Mouse (Mus musculus) midbrain, embryonic 14.5 days (tissue): ENCODE measurements around the gene Hist1h2bp. TPM values are rescaled to one million over a fixed set of nuclear protein-coding genes. Genes with fewer than 3 reads are reported as not detected.
"Not testable (repeated sequence)": the region's sequence is repeated elsewhere in the genome, so short reads cannot be mapped to it uniquely, and the experiment has no call there.

Experiments used
- ATAC-seq: fragments of 200-750 bp; cut with Nextera tagmentation; 2 replicates; pipeline ENCODE4 v1.8.0; 2017; ENCODE audit warnings: moderate number of reproducible peaks, moderate library complexity; ENCODE audit not compliant: low FRiP score, low TSS enrichment
- DNase-seq: peaks from one replicate; pipeline ENCODE4 v3.0.0-alpha.2; 2015
- H3K27ac ChIP-seq: fragments of 300-500 bp; sonication (generic); replicated peaks from 2 replicates; pipeline ENCODE4 v1.5.1; 2014; ENCODE audit warnings: mild to moderate bottlenecking, low read depth, low read length, moderate library complexity
- H3K27me3 ChIP-seq: fragments of 300-500 bp; sonication (generic); 2 replicates; pipeline ENCODE4 v1.6.1; 2014; ENCODE audit warnings: low read length, control low read depth, mixed read lengths; ENCODE audit not compliant: control insufficient read depth, insufficient read depth
- H3K36me3 ChIP-seq: fragments of 300-500 bp; sonication (generic); 2 replicates; pipeline ENCODE4 v1.6.1; 2014; ENCODE audit warnings: low read length, control low read depth; ENCODE audit not compliant: control insufficient read depth, insufficient read depth
- H3K4me1 ChIP-seq: fragments of 300-500 bp; sonication (generic); 2 replicates; pipeline ENCODE4 v1.6.1; 2014; ENCODE audit warnings: mild to moderate bottlenecking, antibody characterized with exemption, low read length, control low read depth; ENCODE audit not compliant: control insufficient read depth, insufficient read depth
- H3K4me2 ChIP-seq: fragments of 300-500 bp; sonication (generic); 2 replicates; pipeline ENCODE4 v1.6.1; 2014; ENCODE audit warnings: mild to moderate bottlenecking, low read length, moderate library complexity
- H3K4me3 ChIP-seq: fragments of 300-500 bp; sonication (generic); replicated peaks from 2 replicates; pipeline ENCODE4 v1.5.1; 2014; ENCODE audit warnings: low read depth, low read length
- H3K9ac ChIP-seq: fragments of 300-500 bp; sonication (generic); replicated peaks from 2 replicates; pipeline ENCODE4 v1.6.1; 2014; ENCODE audit warnings: mild to moderate bottlenecking, low read length, moderate library complexity
- H3K9me3 ChIP-seq: fragments of 300-500 bp; sonication (generic); 2 replicates; pipeline ENCODE4 v1.6.1; 2016; ENCODE audit warnings: low read length, control low read depth, mixed read lengths; ENCODE audit not compliant: control insufficient read depth
- WGBS: fragments of 180-500 bp; shearing (Covaris S2); extraction: QIAGEN DNeasy Blood & Tissue Kit; methylation state at CpG from one replicate; pipeline ENCODE4 v1.1.7; 2014; 5-methylcytosine and 5-hydroxymethylcytosine counted together
- polyA plus RNA-seq: library from polyadenylated mRNA; unstranded; fragments of >200 nt; fragmentation: Nextera tagmentation; extraction: Ambion mirVana; gene quantifications from 2 replicates; pipeline ENCODE4 v1.2.1, GENCODE M21; 2014

The Hist1h2bp gene
- polyA plus RNA-seq, 1 experiment from 2014 or later, result not detected

DNA sequence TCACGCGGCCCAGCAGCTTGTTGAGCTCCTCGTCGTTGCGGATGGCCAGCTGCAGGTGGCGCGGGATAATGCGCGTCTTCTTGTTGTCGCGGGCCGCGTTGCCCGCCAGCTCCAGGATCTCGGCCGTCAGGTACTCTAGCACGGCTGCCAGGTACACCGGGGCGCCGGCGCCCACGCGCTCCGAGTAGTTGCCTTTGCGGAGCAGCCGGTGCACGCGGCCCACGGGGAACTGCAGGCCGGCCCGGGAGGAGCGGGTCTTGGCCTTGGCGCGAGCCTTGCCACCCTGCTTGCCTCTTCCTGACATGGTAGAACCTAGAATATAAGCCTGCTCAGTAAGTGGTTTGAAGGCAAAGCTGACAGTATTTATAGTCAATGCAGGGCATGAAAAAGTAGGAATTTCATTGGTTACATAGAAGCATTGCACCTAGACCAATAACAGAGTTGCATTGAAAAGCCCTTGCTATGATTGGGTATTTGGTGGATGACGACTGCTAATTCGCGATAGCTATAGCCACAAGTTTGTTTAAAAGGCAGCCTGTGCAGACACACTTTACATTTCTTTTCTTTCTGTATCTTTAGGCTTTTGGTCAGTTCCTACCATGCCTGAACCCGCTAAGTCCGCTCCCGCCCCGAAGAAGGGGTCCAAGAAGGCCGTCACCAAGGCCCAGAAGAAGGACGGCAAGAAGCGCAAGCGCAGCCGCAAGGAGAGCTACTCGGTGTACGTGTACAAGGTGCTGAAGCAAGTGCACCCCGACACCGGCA lies 33.6 kb upstream of the Hist1h2bp start, which contains the start of the genes Hist1h2ak and Hist1h2bn:
TSS of gene Hist1h2ak (minus strand) at position 304 of the 762 bp plus-strand sequence.
TSS of gene Hist1h2bn (plus strand) at position 600 of the 762 bp plus-strand sequence.
- under 1% methylated on average over 46 of the region's 50 CpGs for whole genome bisulfite sequencing
- H3K9me3 ChIP-seq, result not testable (repeated sequence)

DNA sequence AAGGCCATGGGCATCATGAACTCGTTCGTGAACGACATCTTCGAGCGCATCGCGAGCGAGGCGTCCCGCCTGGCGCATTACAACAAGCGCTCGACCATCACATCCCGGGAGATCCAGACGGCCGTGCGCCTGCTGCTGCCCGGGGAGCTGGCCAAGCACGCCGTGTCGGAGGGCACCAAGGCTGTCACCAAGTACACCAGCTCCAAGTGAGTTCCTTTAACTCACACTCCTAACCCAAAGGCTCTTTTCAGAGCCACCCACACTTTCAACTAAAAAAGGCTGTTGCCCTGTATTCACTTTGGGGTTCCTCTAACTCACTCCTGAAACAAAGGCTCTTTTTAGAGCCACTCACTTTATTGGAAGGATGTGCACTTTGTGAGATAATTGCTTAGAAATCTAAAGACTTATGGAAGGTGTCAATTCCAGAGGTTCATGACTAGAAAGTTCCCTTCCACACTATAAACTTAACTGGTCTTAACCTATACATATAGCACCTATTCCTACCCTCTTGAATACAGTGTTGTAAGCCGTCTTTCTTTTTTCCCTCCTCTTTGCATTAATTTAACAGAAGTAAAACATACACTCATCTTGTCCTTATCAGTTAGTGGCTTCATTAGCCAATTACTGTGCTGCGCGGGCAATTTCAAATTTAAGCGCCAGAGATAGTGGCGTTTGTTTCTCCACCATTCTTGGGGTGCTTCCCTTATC lies 32.8 kb upstream of the Hist1h2bp start:
- peak overlapping the region; percentile 74 for H3K4me2 ChIP-seq
- WGBS, result 0% methylated on average over 20 of the region's 26 CpGs
- peak overlapping the region; percentile 24; the same call in 1 of the 2 replicates for H3K9ac ChIP-seq
- peak overlapping the region; percentile 87 for H3K27ac ChIP-seq
- peak; percentile 69 for DNase-seq
- H3K4me1 ChIP-seq, result peaks cover 18% of the 10 kb centered on the region
- not testable (repeated sequence) for H3K9me3 ChIP-seq, H3K27me3 ChIP-seq, H3K36me3 ChIP-seq, ATAC-seq
- peak overlapping the region; percentile 40 for H3K4me3 ChIP-seq

More for the DNA sequence above, 33.6 kb upstream of the Hist1h2bp start, which contains the start of the genes Hist1h2ak and Hist1h2bn:
- Histone ChIP-seq H3K4me1 (peaks cover 25% of the 10 kb centered on the region), H3K4me2 (peak within 1 kb of the TSS; percentile 74), H3K9ac (peak within 1 kb of the TSS; percentile 46; the same call in 1 of the 2 replicates), H3K27ac (peak within 1 kb of the TSS; percentile 87), H3K4me3 (peak within 1 kb of the TSS; percentile 40)
- DNase-seq, result peak; percentile 92
- peak; percentile 94 for ATAC-seq
- not testable (repeated sequence) for H3K36me3 ChIP-seq, H3K27me3 ChIP-seq

DNA sequence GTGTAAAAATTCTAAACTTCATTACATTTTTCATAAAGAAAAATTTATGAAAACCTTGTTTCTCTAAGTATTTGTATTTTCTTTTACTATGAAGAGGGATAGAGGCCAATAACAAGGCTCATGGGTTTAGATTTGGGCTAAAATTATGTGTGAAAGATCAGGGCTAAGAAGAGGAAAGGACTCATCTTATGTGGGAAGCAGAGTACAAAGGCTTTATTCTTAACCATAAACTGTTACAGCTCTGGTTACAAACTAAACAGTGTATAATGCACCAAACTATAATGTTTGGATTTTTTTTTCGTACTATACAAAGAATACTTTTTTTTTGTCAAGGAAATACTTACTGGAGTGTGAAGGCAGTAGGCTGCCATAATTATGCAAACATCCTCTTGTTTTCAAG lies 31.6 kb upstream of the Hist1h2bp start:
- 61% methylated on average over 1 of the region's 1 CpGs for WGBS
- no peak overlapping the region for H3K4me3 ChIP-seq
- no peaks in the 10 kb centered on the region for H3K36me3 ChIP-seq
- ATAC-seq (no peak), DNase-seq (no peak)
- H3K27ac ChIP-seq, result no peak overlapping the region
- no peaks in the 10 kb centered on the region for H3K9me3 ChIP-seq
- no peak overlapping the region for H3K4me2 ChIP-seq
- H3K4me1 ChIP-seq, result peaks cover 14% of the 10 kb centered on the region
- no peak overlapping the region for H3K9ac ChIP-seq
- H3K27me3 ChIP-seq, result no peaks in the 10 kb centered on the region

DNA sequence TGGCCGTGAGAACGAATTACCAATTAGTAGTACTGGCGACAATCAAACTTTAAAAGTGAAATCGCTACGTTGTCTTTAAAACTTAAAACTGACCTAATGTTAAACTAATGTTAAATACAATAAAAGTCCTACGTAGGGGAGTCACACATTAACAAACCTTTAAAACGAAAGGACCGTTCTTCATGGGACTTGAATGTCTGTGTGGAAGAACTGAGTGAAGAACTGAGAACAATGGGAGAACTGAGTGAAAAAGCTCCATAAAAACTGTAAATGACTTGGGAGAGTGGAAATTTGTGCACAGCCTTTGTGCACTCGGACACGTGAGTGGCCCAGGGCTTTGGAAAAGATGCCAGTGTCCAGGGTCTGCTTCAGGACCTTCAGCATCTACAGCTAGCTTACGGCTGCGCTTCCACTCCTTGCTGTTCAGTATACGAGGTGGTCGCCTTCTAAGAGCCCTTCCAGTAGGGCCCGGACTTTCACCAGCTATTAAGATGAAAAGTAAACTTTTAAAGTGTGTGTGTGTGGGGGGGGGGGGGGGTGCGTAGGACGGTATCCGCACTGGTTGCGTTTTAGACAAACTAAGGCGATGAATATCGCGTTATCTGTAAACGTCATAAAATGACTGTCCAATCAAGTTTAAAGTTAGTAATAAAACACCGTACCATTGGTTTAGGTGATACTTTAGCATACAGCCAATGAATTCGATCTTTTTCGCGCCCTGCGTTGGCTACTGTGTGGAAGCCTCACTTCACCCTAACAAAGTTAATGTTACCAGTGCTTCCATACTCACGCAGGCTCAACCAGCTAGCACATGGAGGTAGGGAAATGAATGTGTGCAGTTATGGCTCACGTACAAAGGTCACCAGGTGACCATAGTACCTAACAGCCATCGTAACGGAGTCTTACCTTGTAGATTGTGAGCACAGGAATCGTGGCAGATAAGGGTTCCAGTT lies 8.2 kb upstream of the Hist1h2bp start:
- Histone ChIP-seq H3K4me2 (peak overlapping the region; percentile 82), H3K36me3 (no peaks in the 10 kb centered on the region), H3K4me3 (peak overlapping the region; percentile 48), H3K9ac (peak overlapping the region; percentile 48; the same call in 1 of the 2 replicates), H3K9me3 (no peaks in the 10 kb centered on the region), H3K27me3 (no peaks in the 10 kb centered on the region), H3K4me1 (peaks cover 19% of the 10 kb centered on the region), H3K27ac (peak overlapping the region; percentile 63)
- DNase-seq (peak; percentile 96), ATAC-seq (peak; percentile 92)
- WGBS, result 4% methylated on average over 33 of the region's 33 CpGs

DNA sequence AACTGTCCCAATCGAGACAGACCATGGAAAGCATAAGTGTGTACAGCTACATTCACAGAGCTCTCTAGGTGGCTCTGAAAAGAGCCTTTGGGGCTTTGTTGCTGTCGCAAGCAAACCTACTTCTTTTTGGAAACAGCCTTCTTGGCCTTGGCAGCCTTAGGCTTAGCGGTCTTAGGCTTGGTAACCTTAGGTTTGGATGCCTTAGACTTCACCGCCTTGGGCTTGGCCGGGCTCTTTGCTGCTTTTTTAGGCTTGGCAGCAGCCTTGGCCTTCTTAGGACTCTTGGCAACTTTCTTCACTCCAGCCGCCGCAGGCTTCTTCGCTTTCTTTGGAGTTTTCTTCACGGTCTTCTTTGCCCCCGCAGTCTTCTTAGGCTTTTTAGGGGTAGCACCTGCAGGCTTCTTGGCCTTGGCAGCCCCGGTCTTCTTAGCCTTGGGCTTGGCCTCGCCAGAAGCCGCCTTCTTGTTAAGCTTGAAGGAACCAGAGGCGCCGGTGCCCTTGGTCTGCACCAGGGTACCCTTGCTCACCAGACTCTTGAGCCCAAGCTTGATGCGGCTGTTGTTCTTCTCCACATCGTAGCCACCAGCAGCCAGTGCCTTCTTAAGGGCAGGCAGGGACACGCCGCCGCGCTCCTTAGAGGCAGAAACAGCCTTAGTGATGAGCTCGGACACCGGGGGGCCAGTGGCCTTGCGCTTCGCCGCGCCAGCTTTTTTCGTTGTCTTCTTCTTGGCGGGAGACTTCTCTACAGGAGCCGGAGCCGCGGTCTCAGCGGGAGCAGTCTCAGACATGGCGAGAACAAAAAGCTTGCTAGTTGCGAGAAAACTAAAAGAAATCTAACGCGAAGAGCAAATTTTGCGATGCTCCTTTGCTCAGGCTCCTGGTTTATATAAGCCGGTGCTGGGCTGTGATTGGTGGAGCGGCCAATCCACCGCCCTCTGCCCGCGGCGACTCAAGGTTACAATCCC lies 7.2 kb upstream of the Hist1h2bp start, which contains the start of gene Hist1h1b:
TSS of gene Hist1h1b (minus strand) at position 859 of the 965 bp plus-strand sequence.
- H3K4me3 ChIP-seq, result peak within 1 kb of the TSS; percentile 48
- H3K9ac ChIP-seq, result peak within 1 kb of the TSS; percentile 48
- WGBS, result under 1% methylated on average over 44 of the region's 44 CpGs
- H3K27ac ChIP-seq, result peak within 1 kb of the TSS; percentile 62
- peak within 1 kb of the TSS; percentile 82 for H3K4me2 ChIP-seq
- H3K27me3 ChIP-seq, result no peaks in the 10 kb centered on the region
- no peaks in the 10 kb centered on the region for H3K9me3 ChIP-seq
- peak; percentile 70 for DNase-seq
- H3K4me1 ChIP-seq, result peaks cover 19% of the 10 kb centered on the region
- H3K36me3 ChIP-seq, result no peaks in the 10 kb centered on the region
- ATAC-seq, result no peak

DNA sequence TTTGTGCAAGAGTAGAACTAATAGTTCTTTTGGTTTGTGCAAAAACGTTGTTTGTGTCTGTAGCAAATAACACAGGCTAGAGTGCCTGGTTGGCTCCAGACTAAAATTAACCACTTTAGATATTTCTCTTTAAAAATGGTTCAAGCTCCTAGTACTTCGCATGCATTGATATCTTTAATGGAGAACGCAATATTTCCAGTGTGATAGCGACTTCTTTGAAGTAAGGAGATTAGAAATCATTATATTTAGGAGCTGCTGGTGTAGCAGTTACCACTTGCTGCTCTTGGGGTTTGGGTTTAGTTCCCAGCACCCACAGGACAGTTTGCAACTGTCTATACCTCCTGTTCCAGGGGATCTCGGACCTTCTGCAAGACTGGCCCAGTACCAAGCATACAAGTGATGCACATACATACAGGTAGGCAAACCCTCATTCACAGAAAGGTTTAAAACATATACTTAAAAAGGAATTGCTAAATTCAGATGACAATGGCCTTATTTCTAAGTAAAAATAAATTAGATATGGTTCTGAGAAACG lies 6.2 kb upstream of the Hist1h2bp start:
- no peaks in the 10 kb centered on the region for H3K9me3 ChIP-seq
- no peak overlapping the region for H3K27ac ChIP-seq
- H3K4me2 ChIP-seq, result peak overlapping the region; percentile 82
- H3K9ac ChIP-seq, result no peak overlapping the region; the same call in 1 of the 2 replicates
- H3K36me3 ChIP-seq, result no peaks in the 10 kb centered on the region
- 42% methylated on average over 6 of the region's 6 CpGs for whole genome bisulfite sequencing
- H3K4me1 ChIP-seq, result peaks cover 22% of the 10 kb centered on the region
- no peak for ATAC-seq
- no peaks in the 10 kb centered on the region for H3K27me3 ChIP-seq
- H3K4me3 ChIP-seq, result no peak overlapping the region; the same call in 1 of the 2 replicates
- no peak for DNase-seq

DNA sequence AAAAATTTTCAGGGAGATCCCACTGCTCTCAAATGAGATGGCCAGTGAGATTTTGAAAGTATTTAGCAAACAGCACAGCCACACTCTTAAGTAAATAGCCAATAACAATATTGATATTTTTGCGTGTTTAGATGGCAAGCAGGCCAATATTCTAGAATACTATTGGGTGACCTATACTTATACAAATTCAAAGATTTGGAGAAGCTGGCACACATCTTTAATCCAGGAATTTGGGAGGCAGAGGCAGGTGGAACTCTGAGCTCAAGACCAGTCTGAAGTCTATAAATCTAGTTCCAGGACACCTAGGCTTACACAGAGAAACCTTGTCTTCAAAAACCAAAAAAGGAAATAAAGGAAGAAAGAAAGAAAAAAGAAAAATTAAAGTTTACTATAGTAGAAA lies 5.6 kb upstream of the Hist1h2bp start:
- no peaks in the 10 kb centered on the region for H3K27me3 ChIP-seq
- no peak overlapping the region for H3K27ac ChIP-seq
- no peaks in the 10 kb centered on the region for H3K36me3 ChIP-seq
- no peaks in the 10 kb centered on the region for H3K9me3 ChIP-seq
- DNase-seq (no peak), ATAC-seq (no peak)
- H3K4me3 ChIP-seq, result no peak overlapping the region
- no peak overlapping the region for H3K4me2 ChIP-seq
- H3K4me1 ChIP-seq, result peaks cover 25% of the 10 kb centered on the region
- WGBS, result 93% methylated on average over 1 of the region's 1 CpGs
- no peak overlapping the region for H3K9ac ChIP-seq
